Mouse (Mus musculus): ENCODE data around the gene Hspa1a.

- TF ChIP-seq POLR2AphosphoS2 (IDR thresholded peaks at IDR 0.05; ENCODE audit: insufficient read length, low read depth) (no peak), MYOD1 (IDR thresholded peaks at IDR 0.05; ENCODE audit: control insufficient read depth in 1 of 3, insufficient read length in 2 of 3, low read depth in 2 of 3) (no peak), USF1 (IDR thresholded peaks at IDR 0.05; ENCODE audit: low read depth) (no peak), POLR2A (IDR thresholded peaks at IDR 0.05; ENCODE audit: insufficient read length, low read depth) (no peak), MAX (IDR thresholded peaks at IDR 0.05; ENCODE audit: low read depth) (no peak), E2F4 (IDR thresholded peaks at IDR 0.05; ENCODE audit: insufficient read depth) (no peak)
These were observed 3.9 kb upstream of the Hspa1a start for GRCm38 (mm10) chr17:34975581-34976492.
